Mouse (Mus musculus) olfactory bulb, adult 2 months (tissue): ENCODE measurements around the gene Spint2. TPM values are rescaled to one million over a fixed set of nuclear protein-coding genes. Genes with fewer than 3 reads are reported as not detected.

Source experiments
- H3K27ac ChIP-seq: fragments of 200-500 bp; 2 replicates; pipeline ENCODE4 v1.5.1; 2012; ENCODE audit warnings: low read depth, low read length; ENCODE audit not compliant: insufficient read depth
- H3K4me1 ChIP-seq: fragments of 200-500 bp; 2 replicates; pipeline ENCODE4 v1.6.1; 2012; ENCODE audit warnings: low read length; ENCODE audit not compliant: control insufficient read depth, insufficient read depth
- H3K4me3 ChIP-seq: fragments of 200-500 bp; 2 replicates; pipeline ENCODE4 v1.5.1; 2012; ENCODE audit warnings: mild to moderate bottlenecking, low read depth, low read length, moderate library complexity; ENCODE audit not compliant: insufficient read depth
- CTCF ChIP-seq: fragments of 200-500 bp; IDR thresholded peaks from 2 replicates; pipeline ENCODE4 v1.5.1; 2012; ENCODE audit warnings: low read depth, mild to moderate bottlenecking, low read length, moderate library complexity; ENCODE audit not compliant: insufficient read depth
- POLR2A ChIP-seq: fragments of 200-500 bp; IDR thresholded peaks from 2 replicates; pipeline ENCODE4 v1.6.1; 2012; ENCODE audit warnings: mild to moderate bottlenecking, low read depth, low read length, moderate library complexity; ENCODE audit not compliant: insufficient read depth
- WGBS: fragments of 180-500 bp; shearing (Covaris S2); methylation state at CpG from one replicate; pipeline ENCODE4 v1.1.7; 2018; 5-methylcytosine and 5-hydroxymethylcytosine counted together
- polyA plus RNA-seq: library from polyadenylated mRNA; stranded (reverse); fragments of >200 nt; gene quantifications from 2 replicates; pipeline ENCODE4 v1.2.4, GENCODE M21; 2012; ENCODE audit warnings: low replicate concordance; ENCODE audit not compliant: missing spikeins, insufficient read depth, insufficient read length

Gene Spint2
- polyA plus RNA-seq, result not detected in 2 replicates

GRCm38 (mm10) chr7:29281201-29282073 lies at the start of gene Spint2:
TSS of gene Spint2 (minus strand) at chr7:29281912.
- Histone ChIP-seq H3K4me3 (peak within 1 kb of the TSS; percentile 49), H3K27ac (no peak within 1 kb of the TSS), H3K4me1 (peaks cover 12% of the 10 kb centered on the region)
- WGBS, result under 1% methylated on average over 80 of the region's 80 CpGs
- TF ChIP-seq POLR2A (no peak), CTCF (no peak)

- Histone ChIP-seq H3K4me3 (no peak overlapping the region), H3K27ac (no peak overlapping the region), H3K4me1 (peaks cover 14% of the 10 kb centered on the region; the same call in 1 of the 2 replicates)
- WGBS, result 70% methylated on average over 16 of the region's 16 CpGs
- no peak for TF ChIP-seq POLR2A
- TF ChIP-seq CTCF, result no peak
These were observed 47.3 kb upstream of the Spint2 start for GRCm38 (mm10) chr7:29328984-29329383.

DNA sequence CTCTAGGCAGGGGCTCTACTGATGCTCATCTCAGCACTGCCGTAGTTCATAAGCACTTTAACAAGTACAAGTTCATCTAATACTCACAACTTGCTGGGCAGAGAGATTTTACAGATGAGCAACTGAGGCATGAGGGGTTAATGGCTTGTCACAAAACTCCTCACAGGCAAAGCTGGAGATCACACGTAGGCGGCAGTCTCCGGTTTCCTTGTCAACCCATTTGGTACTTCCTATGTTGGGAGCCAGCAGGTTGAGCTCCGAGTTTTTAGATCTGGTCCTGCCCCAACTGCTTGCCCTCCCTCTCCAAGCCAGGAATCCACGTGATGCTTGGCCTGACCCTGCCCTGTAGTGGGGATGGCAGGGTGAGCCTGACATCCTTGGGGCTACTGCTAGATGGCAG lies 45.4 kb upstream of the Spint2 start:
- WGBS, result 53% methylated on average over 6 of the region's 6 CpGs
- Histone ChIP-seq H3K4me1 (peaks cover 14% of the 10 kb centered on the region; the same call in 1 of the 2 replicates), H3K4me3 (no peak overlapping the region), H3K27ac (no peak overlapping the region)
- TF ChIP-seq CTCF (no peak), POLR2A (no peak)

- 26% methylated on average over 19 of the region's 19 CpGs for WGBS
- TF ChIP-seq POLR2A, result no peak
- Histone ChIP-seq H3K4me1 (peaks cover 58% of the 10 kb centered on the region), H3K27ac (peak overlapping the region; percentile 99), H3K4me3 (0 out of 2 replicates have a peak overlapping the region, but pooled peaks have one; percentile 4)
These were observed 37.9 kb upstream of the Spint2 start for GRCm38 (mm10) chr7:29319337-29320307.

DNA sequence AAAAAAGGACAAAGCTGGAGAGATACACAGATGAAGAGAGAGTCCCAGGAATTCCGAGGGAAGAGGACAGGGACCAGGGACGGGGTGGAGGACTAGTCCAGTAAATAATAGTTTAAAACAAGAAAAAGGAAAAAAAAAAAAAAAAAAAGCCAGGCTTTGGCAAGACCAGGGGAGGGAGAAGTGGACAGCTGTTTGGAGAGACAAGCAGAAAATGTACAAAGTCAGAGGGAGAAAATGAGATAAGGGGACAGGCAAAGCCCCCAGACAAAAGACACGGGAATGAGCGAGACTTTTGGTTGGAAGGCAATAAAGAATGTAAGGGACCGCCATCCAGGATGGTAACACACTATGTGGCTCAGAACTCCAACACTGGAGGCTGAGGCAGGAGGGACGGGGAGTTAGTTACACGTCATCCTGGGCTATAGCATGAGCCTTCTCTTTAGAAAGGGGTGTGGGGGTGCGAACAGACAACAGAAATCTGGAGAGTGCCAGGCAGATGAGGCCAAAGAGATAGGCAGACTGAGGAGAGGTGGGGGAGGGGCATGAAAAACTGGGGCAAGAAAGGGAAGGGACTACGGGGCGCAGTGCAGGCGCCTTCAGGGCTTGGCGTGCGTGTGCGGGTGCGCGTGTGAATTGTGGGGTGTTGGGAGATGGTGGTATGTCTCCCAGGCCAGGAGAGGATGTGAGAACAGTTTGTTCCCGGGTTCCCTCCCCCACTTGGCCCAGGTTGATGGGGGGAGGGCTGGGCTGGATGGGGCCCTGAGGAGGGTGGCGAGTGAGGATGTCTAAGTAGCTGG lies 36.6 kb upstream of the Spint2 start:
- no peak for TF ChIP-seq POLR2A
- TF ChIP-seq CTCF, result no peak
- H3K27ac ChIP-seq, result peak overlapping the region; percentile 99
- H3K4me1 ChIP-seq, result peaks cover 69% of the 10 kb centered on the region
- H3K4me3 ChIP-seq, result peak overlapping the region; percentile 2; the same call in 1 of the 2 replicates
- WGBS, result 5% methylated on average over 18 of the region's 18 CpGs

DNA sequence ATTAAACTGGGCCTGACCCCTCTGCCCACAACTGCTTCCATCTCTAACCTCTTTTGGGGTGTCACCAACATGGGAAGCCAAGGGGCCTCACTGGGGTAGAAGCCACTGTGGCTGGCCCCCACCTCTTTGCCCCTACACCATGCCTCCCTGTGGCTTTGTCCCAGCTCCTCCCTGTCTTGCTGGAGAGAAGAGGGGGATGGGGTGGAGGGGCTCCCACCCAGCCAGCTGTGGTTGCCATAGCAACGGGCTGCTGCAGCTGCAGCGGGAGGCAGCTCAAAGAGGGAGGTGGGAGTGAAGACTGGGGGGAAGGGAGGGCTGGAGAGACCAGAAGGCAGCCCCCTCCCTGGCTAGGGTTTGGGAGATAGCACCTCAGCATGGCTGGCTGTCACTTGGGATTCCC lies 35.8 kb upstream of the Spint2 start:
- Histone ChIP-seq H3K4me3 (peak overlapping the region; percentile 10), H3K27ac (peak overlapping the region; percentile 99), H3K4me1 (peaks cover 76% of the 10 kb centered on the region)
- TF ChIP-seq CTCF (no peak), POLR2A (no peak)
- 0% methylated on average over 2 of the region's 2 CpGs for WGBS

GRCm38 (mm10) chr7:29316976-29317375 lies 35.3 kb upstream of the Spint2 start:
- H3K27ac ChIP-seq, result peak overlapping the region; percentile 99

DNA sequence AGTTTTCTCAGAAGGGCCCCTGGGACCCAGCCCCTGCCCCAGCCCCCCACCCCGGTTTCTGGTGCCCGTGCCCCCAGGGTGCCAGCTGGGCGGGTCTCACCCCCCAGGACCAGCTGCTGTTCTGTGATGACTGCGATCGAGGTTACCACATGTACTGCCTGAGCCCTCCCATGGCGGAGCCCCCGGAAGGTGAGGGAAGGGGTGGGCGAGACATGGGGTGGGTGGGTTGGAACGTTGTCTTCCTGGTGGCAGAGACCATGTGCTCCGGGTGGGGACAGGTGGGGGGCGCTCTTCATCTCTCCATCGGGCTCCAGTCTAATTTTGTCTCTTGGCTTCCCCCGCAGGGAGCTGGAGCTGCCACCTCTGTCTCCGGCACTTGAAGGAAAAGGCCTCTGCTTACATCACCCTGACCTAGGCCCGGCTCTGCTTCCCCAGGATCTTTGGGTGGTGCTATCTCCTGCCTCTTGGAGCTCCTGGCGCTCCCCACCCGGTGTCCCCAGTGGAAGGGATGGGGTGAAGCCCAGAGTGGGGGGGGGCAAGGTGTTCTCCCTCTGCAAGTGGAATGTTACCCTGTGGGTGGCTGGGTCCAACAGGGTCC lies 34.5 kb upstream of the Spint2 start:
- Histone ChIP-seq H3K27ac (peak overlapping the region; percentile 99), H3K4me3 (no peak overlapping the region), H3K4me1 (peaks cover 80% of the 10 kb centered on the region)
- no peak for TF ChIP-seq POLR2A
- TF ChIP-seq CTCF, result no peak
- 31% methylated on average over 17 of the region's 17 CpGs for WGBS

More at GRCm38 (mm10) chr7:29316976-29317375, 35.3 kb upstream of the Spint2 start:
- Histone ChIP-seq H3K4me3 (peak overlapping the region; percentile 10), H3K4me1 (peaks cover 77% of the 10 kb centered on the region)
- TF ChIP-seq POLR2A, result no peak
- TF ChIP-seq CTCF, result no peak
- WGBS, result 2% methylated on average over 10 of the region's 10 CpGs
